Mouse (Mus musculus) liver, postnatal 0 days (tissue): ENCODE data around the gene Agbl1.

Source experiments
- CTCF ChIP-seq: sonication (generic); IDR thresholded peaks from 2 replicates; pipeline ENCODE4 v1.5.1; 2016; ENCODE audit warnings: antibody characterized with exemption, low read depth
- EP300 ChIP-seq: IDR thresholded peaks from 2 replicates; pipeline ENCODE4 v1.6.1; 2016; ENCODE audit warnings: antibody characterized with exemption, low read depth, mild to moderate bottlenecking

DNA sequence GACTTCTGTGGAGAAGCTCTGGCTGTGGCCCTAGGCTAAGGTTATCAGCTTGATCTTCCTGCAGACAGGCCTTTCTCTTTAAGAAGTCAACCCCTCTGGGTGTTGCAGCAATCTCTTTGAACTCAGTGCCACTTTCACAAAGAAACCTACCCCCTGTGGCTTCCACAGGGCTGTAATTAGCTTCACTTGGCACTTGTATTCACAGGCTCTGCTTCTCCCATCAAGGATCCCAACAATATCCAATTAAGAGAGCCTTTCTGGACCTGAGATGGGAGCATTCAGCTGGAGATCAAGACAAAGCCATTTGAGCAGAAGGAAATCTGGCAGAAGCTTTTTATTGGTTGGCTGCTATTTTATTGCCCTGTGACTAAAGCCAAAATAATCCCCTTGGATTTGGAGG is 208.9 kb downstream of the Agbl1 start:
- TF ChIP-seq EP300 (no peak), CTCF (no peak)
